Mouse (Mus musculus) heart, adult 18-20 months (tissue): Measurements from ENCODE around the gene Fam193b. TPM values are rescaled to one million over a fixed set of nuclear protein-coding genes. Genes with fewer than 3 reads are reported as not detected.
"Not testable (repeated sequence)": the region's sequence is repeated elsewhere in the genome, so short reads cannot be mapped to it uniquely, and the experiment has no call there.

Source experiments
- DNase-seq, 2 experiments: peaks; one replicate each; pipeline ENCODE4 v3.0.0; 2021 to 2022; ENCODE audit warnings: mixed read lengths in 1 of 2
- total RNA-seq, 2 experiments: library from RNA; stranded (reverse); gene quantifications; 2 replicates each; pipeline ENCODE4 v1.2.3; 2021

The Fam193b gene
- total RNA-seq, 2 experiments from 2014 or later: 11.7 to 14.3 TPM

GRCm38 (mm10) chr13:55571977-55572376 lies 1.1 kb upstream of the Fam193b start:
- no peak for DNase-seq

- DNase-seq: peak; percentile 29 to 57
Measured at GRCm38 (mm10) chr13:55570286-55570973, 490 bp downstream of the Fam193b start.

- peak; percentile 18 to 27 for DNase-seq
Measured at GRCm38 (mm10) chr13:55569726-55570285, 1.1 kb downstream of the Fam193b start.

GRCm38 (mm10) chr13:55568524-55568923 lies 2.4 kb downstream of the Fam193b start:
- not testable (repeated sequence) for DNase-seq

GRCm38 (mm10) chr13:55567949-55568348 lies 3.0 kb downstream of the Fam193b start:
- DNase-seq: no peak

GRCm38 (mm10) chr13:55567001-55567400 lies 3.9 kb downstream of the Fam193b start:
- DNase-seq: no peak

- DNase-seq: no peak
Measured at GRCm38 (mm10) chr13:55563266-55563879, 7.5 kb downstream of the Fam193b start.

GRCm38 (mm10) chr13:55557499-55557898 lies 13.4 kb downstream of the Fam193b start:
- DNase-seq: no peak

- no peak for DNase-seq
Measured at GRCm38 (mm10) chr13:55555921-55556320, 15.0 kb downstream of the Fam193b start.

- no peak for DNase-seq
Measured at GRCm38 (mm10) chr13:55549061-55549460, 21.9 kb downstream of the Fam193b start.

GRCm38 (mm10) chr13:55548426-55548825 lies 22.5 kb downstream of the Fam193b start:
- DNase-seq: no peak

- DNase-seq: no peak
Measured at GRCm38 (mm10) chr13:55547916-55548315, 23.0 kb downstream of the Fam193b start.

- DNase-seq: no peak
Measured at GRCm38 (mm10) chr13:55544792-55545191, 26.1 kb downstream of the Fam193b start.

GRCm38 (mm10) chr13:55543447-55543846 lies 27.5 kb downstream of the Fam193b start:
- DNase-seq: no peak

GRCm38 (mm10) chr13:55542891-55543290 lies 28.0 kb downstream of the Fam193b start:
- DNase-seq: no peak

- peak in 1 of 2 experiments; percentile 45 for DNase-seq
Measured at GRCm38 (mm10) chr13:55540933-55541332, 30.0 kb downstream of the Fam193b start.

- DNase-seq: peak; percentile 100
Measured at GRCm38 (mm10) chr13:55536194-55537175, 34.4 kb downstream of the Fam193b start, which contains the start of gene Ddx41. TSS of gene Ddx41 (minus strand) at chr13:55536658.

- DNase-seq: no peak
Measured at GRCm38 (mm10) chr13:55535796-55536193, 35.1 kb downstream of the Fam193b start.

GRCm38 (mm10) chr13:55535191-55535590 lies 35.7 kb downstream of the Fam193b start:
- DNase-seq: no peak

GRCm38 (mm10) chr13:55529198-55529915 lies 41.6 kb downstream of the Fam193b start, which contains the start of gene Dok3:
TSS of gene Dok3 (minus strand) at chr13:55529296.
- no peak for DNase-seq
